Mouse (Mus musculus): ENCODE data around the gene Eps15l1. TPM values are rescaled to one million over a fixed set of nuclear protein-coding genes. Genes with fewer than 3 reads are reported as not detected.

The Eps15l1 gene
- total and polyA plus RNA-seq, 3 experiments = 19.1 to 40.8 TPM; not detected in 1

DNA sequence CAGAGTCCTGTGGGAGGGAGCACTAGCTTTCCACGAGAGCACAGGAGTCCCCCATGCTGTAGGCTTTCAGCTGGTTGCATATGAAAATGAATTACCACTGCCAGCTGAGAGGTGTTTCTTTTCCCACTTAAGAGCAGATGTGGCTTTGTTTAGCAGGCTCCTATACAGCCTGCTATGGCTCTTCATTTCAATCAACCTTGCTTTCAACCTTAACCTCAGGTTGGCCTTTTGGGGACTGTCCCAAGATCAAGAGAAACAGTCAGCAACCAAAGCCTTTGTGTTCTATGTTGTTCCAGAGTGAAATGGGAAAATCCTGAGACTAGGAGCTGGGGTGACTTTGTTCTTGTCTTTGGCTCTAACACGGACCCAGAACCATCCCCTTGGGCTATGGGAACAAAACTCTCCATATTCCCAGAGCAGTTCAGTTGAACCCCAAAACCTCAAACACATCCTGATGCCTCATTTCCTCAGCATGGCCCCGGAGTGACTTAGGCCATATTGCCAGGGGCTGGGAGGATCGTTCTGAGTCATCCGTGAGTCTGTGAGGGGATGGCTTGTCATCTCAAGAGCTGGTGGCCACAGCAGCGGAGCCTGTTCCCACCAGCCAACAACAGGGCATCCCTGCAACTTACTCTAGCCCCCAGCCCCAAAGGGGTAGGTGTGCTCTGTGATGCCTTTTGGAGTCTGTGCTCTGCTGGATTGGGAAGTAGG is 90.3 kb downstream of the Eps15l1 start:
- Histone ChIP-seq H3K4me3 (ENCODE audit: control insufficient read depth in 1 of 2, insufficient read depth in 1 of 2, low read depth in 2 of 2, low read length in 2 of 2) (no peak overlapping the region), H3K27ac (ENCODE audit: control insufficient read depth, low read depth, low read length) (no peak overlapping the region), H3K79me2 (ENCODE audit: control insufficient read depth, insufficient read depth, low read length, poor library complexity) (no peaks in the 10 kb centered on the region), H3K9ac (ENCODE audit: control insufficient read depth, low read depth, low read length, poor library complexity, severe bottlenecking) (no peak overlapping the region), H3K36me3 (ENCODE audit: control insufficient read depth in 1 of 2, insufficient read depth in 2 of 2, low read length in 2 of 2) (no peaks in the 10 kb centered on the region), H3K4me1 (ENCODE audit: control insufficient read depth in 1 of 2, insufficient read depth in 2 of 2, low read length in 2 of 2) (no peaks in the 10 kb centered on the region), H3K27me3 (ENCODE audit: control insufficient read depth in 1 of 2, insufficient read depth in 2 of 2, low read length in 2 of 2) (no peaks in the 10 kb centered on the region), H3K9me3 (replicated peaks; ENCODE audit: insufficient read depth, low read length) (no peaks in the 10 kb centered on the region)
- TF ChIP-seq MEF2A (IDR thresholded peaks at IDR 0.05; ENCODE audit: extremely low read depth, insufficient replicate concordance, low read depth, low read length, poor library complexity, severe bottlenecking) (no peak), CTCF (IDR thresholded peaks at IDR 0.05 in 2 of 3, conservative IDR thresholded peaks at IDR 0.05 in 1 of 3; ENCODE audit: control insufficient read depth in 1 of 3, insufficient read depth in 1 of 3, low read depth in 2 of 3, low read length in 3 of 3, poor library complexity in 1 of 3, severe bottlenecking in 1 of 3) (no peak), CHD2 (IDR thresholded peaks at IDR 0.05; ENCODE audit: low read length) (no peak)
- no peak for DNase-seq (ENCODE audit: low read depth, low spot score)

DNA sequence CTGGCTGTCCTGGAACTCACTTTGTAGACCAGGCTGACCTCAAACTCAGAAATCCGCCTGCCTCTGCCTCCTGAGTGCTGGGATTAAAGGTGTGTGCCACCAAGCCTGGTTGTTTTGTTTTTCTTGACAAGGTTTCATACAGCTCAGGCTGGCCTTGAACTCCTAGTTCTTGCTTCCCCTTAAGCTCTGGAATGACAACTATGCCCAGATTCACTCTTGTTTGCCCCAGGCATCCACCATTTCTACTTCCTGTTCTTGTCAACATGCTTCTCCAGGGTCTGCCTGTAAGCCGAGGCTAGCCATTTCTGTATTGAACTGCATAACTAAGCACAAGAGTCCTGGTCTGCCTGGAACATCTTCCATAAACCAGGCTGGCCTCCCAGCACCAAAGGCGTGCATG is 92.1 kb downstream of the Eps15l1 start:
- TF ChIP-seq ZMIZ1 (IDR thresholded peaks at IDR 0.05; ENCODE audit: low read depth, low read length) = no peak
- no peak for TF ChIP-seq NELFE (IDR thresholded peaks at IDR 0.05; ENCODE audit: low read depth, low read length)
- TF ChIP-seq ETS1 (IDR thresholded peaks at IDR 0.05; ENCODE audit: low read depth, low read length) = no peak
- TF ChIP-seq EP300 (IDR thresholded peaks at IDR 0.05; ENCODE audit: low read depth in 1 of 2, low read length in 2 of 2) = no peak
- TF ChIP-seq TBP (IDR thresholded peaks at IDR 0.05; ENCODE audit: low read depth, low read length) = no peak
- TF ChIP-seq SMC3 (IDR thresholded peaks at IDR 0.05; ENCODE audit: low read depth, low read length) = no peak
- TF ChIP-seq BHLHE40 (IDR thresholded peaks at IDR 0.05; ENCODE audit: borderline replicate concordance, low read depth, low read length) = no peak
- no peak overlapping the region for H3K27ac ChIP-seq (ENCODE audit: control insufficient read depth, low read depth, low read length)
- DNase-seq (ENCODE audit: low read depth, low spot score) = no peak
- H3K27me3 ChIP-seq (ENCODE audit: control insufficient read depth in 1 of 2, insufficient read depth in 2 of 2, low read length in 2 of 2) = no peaks in the 10 kb centered on the region
- H3K4me3 ChIP-seq (ENCODE audit: control insufficient read depth in 1 of 2, insufficient read depth in 1 of 2, low read depth in 2 of 2, low read length in 2 of 2) = no peak overlapping the region
- no peak overlapping the region for H3K9ac ChIP-seq (ENCODE audit: control insufficient read depth, low read depth, low read length, poor library complexity, severe bottlenecking)
- no peaks in the 10 kb centered on the region for H3K4me1 ChIP-seq (ENCODE audit: control insufficient read depth in 1 of 2, insufficient read depth in 2 of 2, low read length in 2 of 2)
- no peaks in the 10 kb centered on the region for H3K79me2 ChIP-seq (ENCODE audit: control insufficient read depth, insufficient read depth, low read length, poor library complexity)
- no peaks in the 10 kb centered on the region for H3K9me3 ChIP-seq (replicated peaks; ENCODE audit: insufficient read depth, low read length)
- no peaks in the 10 kb centered on the region for H3K36me3 ChIP-seq (ENCODE audit: control insufficient read depth in 1 of 2, insufficient read depth in 2 of 2, low read length in 2 of 2)

DNA sequence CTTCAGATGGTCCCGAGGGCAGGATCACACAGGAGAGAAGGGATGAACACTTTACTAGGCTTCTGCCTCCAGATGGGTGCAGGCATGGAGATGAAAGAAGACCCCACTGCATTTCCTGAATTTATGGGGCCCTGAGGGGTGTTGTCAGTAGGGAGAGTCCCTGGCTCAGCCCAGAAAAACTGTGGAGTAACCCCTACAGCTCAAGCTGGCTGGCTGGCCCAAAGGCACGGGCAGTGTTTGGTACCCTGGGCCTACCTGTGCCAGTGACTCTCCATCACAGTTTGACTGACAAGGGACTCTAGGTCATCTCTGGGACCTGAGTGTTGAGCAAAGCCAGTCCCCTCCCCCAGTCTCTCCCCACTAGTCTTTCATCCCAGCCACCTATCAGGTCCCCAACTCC is 96.6 kb downstream of the Eps15l1 start:
- DNase-seq (ENCODE audit: low read depth, low spot score) = no peak
- Histone ChIP-seq H3K9ac (ENCODE audit: control insufficient read depth, low read depth, low read length, poor library complexity, severe bottlenecking) (no peak overlapping the region), H3K36me3 (ENCODE audit: control insufficient read depth in 1 of 2, insufficient read depth in 2 of 2, low read length in 2 of 2) (no peaks in the 10 kb centered on the region), H3K79me2 (ENCODE audit: control insufficient read depth, insufficient read depth, low read length, poor library complexity) (no peaks in the 10 kb centered on the region), H3K4me1 (ENCODE audit: control insufficient read depth in 1 of 2, insufficient read depth in 2 of 2, low read length in 2 of 2) (peaks cover 0 to 7% of the 10 kb centered on the region in 2 experiments; a peak in 1 of 4 replicates), H3K27me3 (ENCODE audit: control insufficient read depth in 1 of 2, insufficient read depth in 2 of 2, low read length in 2 of 2) (no peaks in the 10 kb centered on the region), H3K27ac (ENCODE audit: control insufficient read depth, low read depth, low read length) (no peak overlapping the region), H3K9me3 (replicated peaks; ENCODE audit: insufficient read depth, low read length) (no peaks in the 10 kb centered on the region), H3K4me3 (ENCODE audit: control insufficient read depth in 1 of 2, insufficient read depth in 1 of 2, low read depth in 2 of 2, low read length in 2 of 2) (no peak overlapping the region)
- TF ChIP-seq MAZ (IDR thresholded peaks at IDR 0.05; ENCODE audit: low read depth, low read length) = no peak
- TF ChIP-seq GABPA (IDR thresholded peaks at IDR 0.05; ENCODE audit: low read depth, low read length) = no peak
- TF ChIP-seq MAFK (IDR thresholded peaks at IDR 0.05; ENCODE audit: borderline replicate concordance, low read depth, low read length) = no peak
- TF ChIP-seq RCOR1 (IDR thresholded peaks at IDR 0.05; ENCODE audit: low read depth, low read length) = no peak
- no peak for TF ChIP-seq ZMIZ1 (IDR thresholded peaks at IDR 0.05; ENCODE audit: low read depth, low read length)
- TF ChIP-seq ZNF384 (IDR thresholded peaks at IDR 0.05; ENCODE audit: low read depth, low read length) = no peak
- TF ChIP-seq POLR2A (IDR thresholded peaks at IDR 0.05; ENCODE audit: control insufficient read depth in 1 of 2, insufficient read depth in 1 of 2, low read depth in 1 of 2, low read length in 2 of 2, poor library complexity in 1 of 2) = no peak
- no peak for TF ChIP-seq USF1 (IDR thresholded peaks at IDR 0.05; ENCODE audit: low read depth, low read length)
